Mouse (Mus musculus): ENCODE measurements around the gene Ehd1. TPM values are rescaled to one million over a fixed set of nuclear protein-coding genes. Genes with fewer than 3 reads are reported as not detected.
"Not testable (repeated sequence)": the region's sequence is repeated elsewhere in the genome, so short reads cannot be mapped to it uniquely, and the experiment has no call there.

The Ehd1 gene
- polyA plus RNA-seq, 1 experiment: not detected

DNA sequence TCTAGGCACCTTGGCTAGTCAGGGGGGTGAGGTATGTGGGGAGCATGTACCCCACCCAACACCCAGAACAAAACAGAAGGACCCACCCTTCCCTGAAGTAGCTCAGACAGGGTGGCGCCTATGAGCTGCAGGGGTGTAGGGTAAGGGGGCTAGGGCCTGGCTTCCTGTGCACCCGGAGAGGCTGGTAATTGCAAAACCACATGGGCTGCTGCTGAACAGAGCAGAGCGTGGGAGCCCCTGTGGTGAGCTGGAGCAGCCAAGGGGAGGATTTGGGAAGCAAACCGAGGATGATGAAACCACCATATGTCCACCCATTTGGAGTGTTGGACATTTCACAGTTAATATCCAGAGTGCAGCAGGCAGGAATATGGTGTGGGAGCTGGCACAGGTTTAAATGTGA, 26.0 kb downstream of the Ehd1 start:
- Histone ChIP-seq H3K4me3 (ENCODE audit: insufficient read depth, low read depth, low read length) (no peak overlapping the region), H3K27ac (ENCODE audit: insufficient read depth, low read depth, low read length) (no peak overlapping the region), H3K4me1 (ENCODE audit: control insufficient read depth, insufficient read depth, low read length) (peaks cover 23% of the 10 kb centered on the region)
- 19% methylated on average over 4 of the region's 4 CpGs for WGBS
- TF ChIP-seq POLR2A (IDR thresholded peaks at IDR 0.05; ENCODE audit: insufficient read depth, low read depth, low read length) (no peak), CTCF (IDR thresholded peaks at IDR 0.05; ENCODE audit: insufficient read depth, low read depth, low read length) (no peak)

DNA sequence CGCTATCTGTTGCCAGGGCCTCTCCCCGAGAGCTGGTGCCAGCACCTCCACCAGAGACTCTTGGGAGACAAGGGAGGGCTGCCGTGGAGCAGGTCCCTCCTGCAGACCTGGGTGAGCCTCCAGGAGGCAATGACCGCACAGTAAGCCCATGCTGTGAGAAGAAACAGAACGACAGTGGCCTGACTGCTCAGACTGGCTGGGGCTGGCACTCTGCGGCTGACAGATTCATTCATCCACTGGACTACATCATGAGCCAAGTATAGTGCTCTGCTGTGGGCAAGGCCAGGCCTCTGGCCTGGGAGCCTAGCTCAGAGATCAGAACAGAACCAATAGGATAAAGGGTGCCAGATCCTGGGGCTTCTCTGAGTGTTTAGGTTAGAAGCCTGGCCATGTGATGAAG, 27.3 kb downstream of the Ehd1 start:
- no peak overlapping the region for H3K4me3 ChIP-seq (ENCODE audit: insufficient read depth, low read depth, low read length)
- TF ChIP-seq CTCF (IDR thresholded peaks at IDR 0.05; ENCODE audit: insufficient read depth, low read depth, low read length) (no peak), POLR2A (IDR thresholded peaks at IDR 0.05; ENCODE audit: insufficient read depth, low read depth, low read length) (no peak)
- 72% methylated on average over 6 of the region's 6 CpGs for WGBS
- H3K4me1 ChIP-seq (ENCODE audit: control insufficient read depth, insufficient read depth, low read length): peaks cover 14% of the 10 kb centered on the region
- no peak overlapping the region for H3K27ac ChIP-seq (ENCODE audit: insufficient read depth, low read depth, low read length)

DNA sequence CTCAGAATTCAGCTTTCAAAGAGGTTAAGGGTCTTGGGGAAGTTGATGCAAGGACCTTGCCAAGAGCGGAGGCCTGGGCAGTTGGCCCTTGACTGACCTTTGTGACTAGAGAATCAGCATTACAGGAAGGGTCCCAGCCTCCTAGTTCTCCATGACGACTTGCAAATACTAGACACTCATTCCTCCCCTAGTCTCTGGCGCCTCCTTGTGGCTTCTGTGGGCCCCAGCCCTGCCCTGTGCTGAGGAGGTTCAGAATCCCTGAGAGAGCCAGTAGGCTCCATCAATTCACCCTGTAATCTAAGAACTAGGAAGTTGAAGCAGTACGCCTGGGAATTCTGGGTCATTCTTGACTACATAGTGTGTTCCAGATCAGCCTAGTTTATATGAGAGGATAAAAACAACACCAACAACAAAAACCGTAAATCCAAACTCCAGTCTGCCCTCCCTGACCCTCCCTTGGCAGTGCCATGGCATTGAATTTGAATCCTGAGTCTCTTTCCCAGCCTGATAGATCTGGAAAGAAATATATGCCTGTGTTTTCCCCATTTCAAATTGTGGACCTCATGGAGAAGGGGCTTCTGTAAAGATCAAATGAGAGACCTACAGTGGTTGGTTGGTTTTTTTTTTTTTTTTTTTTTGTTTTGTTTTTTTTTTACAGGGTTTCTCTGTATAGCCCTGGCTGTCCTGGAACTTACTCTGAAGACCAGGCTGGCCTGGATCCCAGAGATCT, 28.4 kb downstream of the Ehd1 start:
- TF ChIP-seq POLR2A (IDR thresholded peaks at IDR 0.05; ENCODE audit: insufficient read depth, low read depth, low read length) (no peak), CTCF (IDR thresholded peaks at IDR 0.05; ENCODE audit: insufficient read depth, low read depth, low read length) (peak; percentile 90)
- Histone ChIP-seq H3K4me1 (ENCODE audit: control insufficient read depth, insufficient read depth, low read length) (peaks cover 11% of the 10 kb centered on the region), H3K27ac (ENCODE audit: insufficient read depth, low read depth, low read length) (no peak overlapping the region), H3K4me3 (ENCODE audit: insufficient read depth, low read depth, low read length) (no peak overlapping the region)
- WGBS: 19% methylated on average over 5 of the region's 5 CpGs

DNA sequence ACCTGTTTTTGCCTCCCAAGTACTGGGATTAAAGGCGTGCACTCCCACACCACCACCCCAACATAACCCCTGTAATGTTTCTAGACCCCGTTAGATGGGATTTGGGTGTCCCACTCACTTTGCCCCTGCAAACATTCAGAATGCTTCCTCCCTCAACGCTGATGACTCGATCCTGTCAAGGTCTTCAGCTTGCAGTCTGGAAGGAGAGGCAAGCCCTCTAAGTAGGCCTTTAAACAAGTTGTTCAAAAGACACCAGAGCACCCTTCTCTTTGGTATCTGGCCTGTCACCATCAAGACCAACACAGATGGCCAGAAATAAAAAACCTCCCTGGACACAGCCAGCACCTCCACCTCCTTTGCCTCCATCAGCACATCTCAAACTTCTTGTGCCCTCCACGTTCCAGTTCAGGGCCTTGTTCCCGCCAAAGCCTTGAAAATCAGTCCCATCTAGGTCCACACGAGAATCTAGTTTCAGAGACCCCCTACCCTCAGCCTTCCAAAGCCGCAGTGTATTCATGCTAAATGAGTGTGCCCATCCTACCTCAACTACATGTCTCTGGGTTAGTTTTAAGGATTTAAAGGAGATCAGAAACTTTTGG, 29.1 kb downstream of the Ehd1 start:
- H3K4me3 ChIP-seq (ENCODE audit: insufficient read depth, low read depth, low read length): no peak overlapping the region
- H3K4me1 ChIP-seq (ENCODE audit: control insufficient read depth, insufficient read depth, low read length): peaks cover 11% of the 10 kb centered on the region
- H3K27ac ChIP-seq (ENCODE audit: insufficient read depth, low read depth, low read length): no peak overlapping the region
- WGBS: 71% methylated on average over 8 of the region's 8 CpGs
- TF ChIP-seq CTCF (IDR thresholded peaks at IDR 0.05; ENCODE audit: insufficient read depth, low read depth, low read length) (no peak), POLR2A (IDR thresholded peaks at IDR 0.05; ENCODE audit: insufficient read depth, low read depth, low read length) (no peak)

DNA sequence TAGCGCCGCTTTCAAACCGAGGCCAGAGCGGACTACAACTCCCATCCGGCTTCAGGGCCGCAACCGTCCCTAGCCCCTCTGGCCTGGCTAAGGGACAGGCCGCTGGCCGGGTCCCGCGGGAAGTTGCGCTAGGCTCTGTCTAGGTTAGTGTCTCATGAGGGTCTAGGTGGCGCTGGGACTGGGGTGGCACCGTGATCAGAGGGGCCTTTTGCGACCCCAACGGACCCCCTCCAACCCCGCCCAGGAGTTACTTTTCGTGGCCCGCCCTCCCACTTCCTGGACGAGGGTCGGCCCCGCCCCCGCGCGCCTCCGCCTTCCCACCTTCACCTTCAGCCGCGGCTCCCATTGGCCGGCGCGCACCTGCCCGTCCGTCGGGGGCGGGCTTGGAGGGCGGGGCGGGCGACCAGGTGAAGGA, 29.6 kb downstream of the Ehd1 start, which contains the start of gene Cdc42bpg:
TSS of gene Cdc42bpg (plus strand) at position 320 of the 415 bp plus-strand sequence.
- peak within 1 kb of the TSS; percentile 49 for H3K4me3 ChIP-seq (ENCODE audit: insufficient read depth, low read depth, low read length)
- TF ChIP-seq CTCF (IDR thresholded peaks at IDR 0.05; ENCODE audit: insufficient read depth, low read depth, low read length) (no peak), POLR2A (IDR thresholded peaks at IDR 0.05; ENCODE audit: insufficient read depth, low read depth, low read length) (no peak)
- H3K4me1 ChIP-seq (ENCODE audit: control insufficient read depth, insufficient read depth, low read length): peaks cover 11% of the 10 kb centered on the region
- no peak within 1 kb of the TSS for H3K27ac ChIP-seq (ENCODE audit: insufficient read depth, low read depth, low read length)
- WGBS: 8% methylated on average over 38 of the region's 38 CpGs

DNA sequence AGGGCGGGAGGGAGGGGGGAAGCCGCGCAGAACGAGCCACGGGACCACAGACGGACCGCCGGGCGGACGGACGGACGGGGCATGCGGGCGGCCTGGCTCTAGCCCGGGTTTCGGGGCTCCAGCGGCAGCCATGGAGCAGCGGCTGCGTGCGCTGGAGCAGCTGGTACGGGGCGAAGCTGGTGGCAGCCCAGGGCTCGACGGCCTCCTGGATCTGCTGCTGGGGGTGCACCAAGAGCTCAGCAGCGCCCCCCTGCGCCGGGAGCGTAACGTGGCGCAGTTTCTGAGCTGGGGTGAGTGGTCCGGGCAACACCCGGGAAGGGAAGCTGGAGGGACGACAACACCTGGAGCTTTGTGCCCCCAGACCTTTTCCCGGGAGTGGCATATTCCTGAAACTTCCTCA, 30.1 kb downstream of the Ehd1 start:
- TF ChIP-seq POLR2A (IDR thresholded peaks at IDR 0.05; ENCODE audit: insufficient read depth, low read depth, low read length): no peak
- peak; percentile 71; the same call in 1 of the 2 replicates for TF ChIP-seq CTCF (IDR thresholded peaks at IDR 0.05; ENCODE audit: insufficient read depth, low read depth, low read length)
- H3K4me3 ChIP-seq (ENCODE audit: insufficient read depth, low read depth, low read length): peak overlapping the region; percentile 49
- H3K4me1 ChIP-seq (ENCODE audit: control insufficient read depth, insufficient read depth, low read length): peaks cover 11% of the 10 kb centered on the region
- H3K27ac ChIP-seq (ENCODE audit: insufficient read depth, low read depth, low read length): no peak overlapping the region
- WGBS: 1% methylated on average over 33 of the region's 34 CpGs

DNA sequence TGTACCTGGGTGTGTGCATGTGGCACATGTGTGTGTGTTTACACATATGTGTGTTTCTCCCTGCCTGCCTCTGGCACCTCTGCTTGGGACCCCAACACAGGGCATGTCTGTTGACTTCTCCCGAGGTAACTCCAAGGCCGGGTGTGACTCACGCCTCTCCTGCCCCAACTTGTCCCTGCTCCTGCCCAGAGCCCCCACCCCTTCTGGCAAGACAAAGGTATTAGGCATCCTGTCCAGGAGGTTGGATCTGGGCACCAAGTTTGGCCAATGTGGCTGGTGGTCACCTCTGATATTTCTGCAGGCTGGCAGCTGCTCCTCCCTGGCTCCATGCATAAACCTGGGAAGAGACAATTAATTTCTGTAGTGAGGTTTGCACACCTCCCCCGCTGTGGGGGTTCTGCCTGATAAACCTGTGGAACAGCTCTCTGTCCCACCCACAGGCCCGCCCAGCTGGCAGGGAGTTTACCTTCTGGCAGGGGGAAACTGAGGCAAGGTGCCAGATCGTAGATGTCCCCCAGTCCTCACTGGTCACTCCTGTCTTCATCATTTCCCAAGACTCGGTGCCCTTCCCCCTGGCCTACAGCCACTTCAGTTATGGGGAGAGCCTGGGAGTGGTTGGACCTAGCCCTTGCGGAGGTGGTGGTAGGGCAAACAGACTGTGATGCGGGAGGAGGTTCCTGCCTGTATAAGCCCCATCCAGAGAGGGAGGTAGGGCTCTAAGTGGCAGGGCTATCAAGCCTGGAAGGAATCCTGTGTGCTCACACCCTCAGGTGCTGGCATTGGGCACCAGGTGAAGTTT, 31.4 kb downstream of the Ehd1 start:
- 88% methylated on average over 9 of the region's 9 CpGs for WGBS
- H3K27ac ChIP-seq (ENCODE audit: insufficient read depth, low read depth, low read length): no peak overlapping the region
- peaks cover 4% of the 10 kb centered on the region for H3K4me1 ChIP-seq (ENCODE audit: control insufficient read depth, insufficient read depth, low read length)
- H3K4me3 ChIP-seq (ENCODE audit: insufficient read depth, low read depth, low read length): no peak overlapping the region
- TF ChIP-seq CTCF (IDR thresholded peaks at IDR 0.05; ENCODE audit: insufficient read depth, low read depth, low read length) (no peak), POLR2A (IDR thresholded peaks at IDR 0.05; ENCODE audit: insufficient read depth, low read depth, low read length) (no peak)

DNA sequence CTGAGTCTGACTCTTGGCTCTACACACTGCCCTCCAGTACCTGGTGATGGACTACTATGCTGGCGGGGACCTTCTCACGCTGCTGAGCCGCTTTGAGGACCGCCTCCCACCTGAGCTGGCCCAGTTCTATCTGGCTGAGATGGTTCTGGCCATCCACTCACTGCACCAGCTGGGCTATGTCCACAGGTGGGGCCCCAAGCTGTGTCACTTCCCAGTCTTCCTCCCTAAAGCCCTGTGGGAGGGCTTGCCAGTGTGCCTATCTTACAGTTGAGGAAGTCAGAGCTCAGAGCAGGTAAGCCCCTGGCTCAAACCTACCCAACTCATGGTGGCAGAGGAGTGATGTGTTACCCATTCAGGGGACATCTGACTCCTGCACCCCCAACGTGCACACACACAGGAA, 33.7 kb downstream of the Ehd1 start:
- no peak overlapping the region for H3K27ac ChIP-seq (ENCODE audit: insufficient read depth, low read depth, low read length)
- H3K4me3 ChIP-seq (ENCODE audit: insufficient read depth, low read depth, low read length): no peak overlapping the region
- TF ChIP-seq CTCF (IDR thresholded peaks at IDR 0.05; ENCODE audit: insufficient read depth, low read depth, low read length) (no peak), POLR2A (IDR thresholded peaks at IDR 0.05; ENCODE audit: insufficient read depth, low read depth, low read length) (no peak)
- 94% methylated on average over 5 of the region's 5 CpGs for WGBS
- no peaks in the 10 kb centered on the region; the same call in 1 of the 2 replicates for H3K4me1 ChIP-seq (ENCODE audit: control insufficient read depth, insufficient read depth, low read length)

DNA sequence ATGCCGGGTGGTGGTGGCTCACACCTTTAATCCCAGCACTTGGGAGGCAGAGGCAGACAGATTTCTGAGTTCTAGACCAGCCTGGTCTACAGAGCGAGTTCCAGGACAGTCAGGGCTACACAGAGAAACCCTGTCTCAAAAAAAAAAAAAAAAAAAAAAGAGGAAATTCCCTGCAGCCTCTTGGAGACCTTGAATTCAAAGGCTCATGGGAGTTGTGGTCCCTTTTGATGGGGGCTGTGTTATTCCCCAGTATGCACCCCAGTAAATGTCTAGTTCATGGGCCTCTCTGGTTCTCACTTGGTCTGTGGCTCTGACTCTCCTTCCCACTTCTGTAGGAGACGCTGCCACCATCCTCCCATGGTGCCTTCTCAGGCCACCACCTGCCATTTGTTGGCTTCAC, 35.3 kb downstream of the Ehd1 start:
- not testable (repeated sequence) for H3K4me1 ChIP-seq (ENCODE audit: control insufficient read depth, insufficient read depth, low read length); H3K4me3 ChIP-seq (ENCODE audit: insufficient read depth, low read depth, low read length); H3K27ac ChIP-seq (ENCODE audit: insufficient read depth, low read depth, low read length)
- WGBS: 91% methylated on average over 3 of the region's 3 CpGs
